Mouse (Mus musculus) embryonic facial prominence, embryonic 15.5 days (tissue): ENCODE data around the gene Inf2. TPM values are rescaled to one million over a fixed set of nuclear protein-coding genes. Genes with fewer than 3 reads are reported as not detected.

Source experiments
- ATAC-seq: fragments of 200-750 bp; cut with Nextera tagmentation; 2 replicates; pipeline ENCODE4 v1.8.0; 2017; ENCODE audit warnings: low read depth, moderate TSS enrichment; ENCODE audit not compliant: insufficient number of reproducible peaks, low FRiP score, low TSS enrichment
- H3K27ac ChIP-seq: fragments of 300-500 bp; sonication (generic); replicated peaks from 2 replicates; pipeline ENCODE4 v1.5.1; 2015; ENCODE audit warnings: mild to moderate bottlenecking, inconsistent platforms
- H3K27me3 ChIP-seq: fragments of 300-500 bp; sonication (generic); 2 replicates; pipeline ENCODE4 v1.6.1; 2015; ENCODE audit warnings: inconsistent platforms
- H3K36me3 ChIP-seq: fragments of 300-500 bp; sonication (generic); 2 replicates; pipeline ENCODE4 v1.6.1; 2015; ENCODE audit warnings: mild to moderate bottlenecking, inconsistent platforms
- H3K4me1 ChIP-seq: fragments of 300-500 bp; sonication (generic); 2 replicates; pipeline ENCODE4 v1.6.1; 2015; ENCODE audit warnings: inconsistent platforms
- H3K4me2 ChIP-seq: fragments of 300-500 bp; sonication (generic); replicated peaks from 2 replicates; pipeline ENCODE4 v1.6.1; 2015; ENCODE audit warnings: mild to moderate bottlenecking, inconsistent platforms
- H3K4me3 ChIP-seq: fragments of 300-500 bp; sonication (generic); replicated peaks from 2 replicates; pipeline ENCODE4 v1.5.1; 2015; ENCODE audit warnings: mild to moderate bottlenecking, inconsistent platforms
- H3K9ac ChIP-seq: fragments of 300-500 bp; sonication (generic); 2 replicates; pipeline ENCODE4 v1.6.1; 2015; ENCODE audit warnings: inconsistent platforms
- H3K9me3 ChIP-seq: fragments of 300-500 bp; sonication (generic); replicated peaks from 2 replicates; pipeline ENCODE4 v1.6.1; 2016; ENCODE audit warnings: inconsistent platforms
- WGBS: fragments of 180-500 bp; shearing (Covaris S2); methylation state at CpG from one replicate; pipeline ENCODE4 v1.1.7; 2015; 5-methylcytosine and 5-hydroxymethylcytosine counted together
- polyA plus RNA-seq: library from polyadenylated mRNA; unstranded; fragments of >200 nt; fragmentation: Nextera tagmentation; extraction: Ambion mirVana; gene quantifications from 2 replicates; pipeline ENCODE4 v1.2.1, GENCODE M21; 2015

Inf2 gene
- polyA plus RNA-seq, 1 experiment from 2014 or later: 5.8 TPM

- Histone ChIP-seq H3K27me3 (no peaks in the 10 kb centered on the region), H3K27ac (no peak overlapping the region), H3K4me2 (peak overlapping the region; percentile 91; the same call in 1 of the 2 replicates), H3K9me3 (no peaks in the 10 kb centered on the region), H3K4me1 (peaks cover 47% of the 10 kb centered on the region), H3K9ac (no peak overlapping the region), H3K36me3 (no peaks in the 10 kb centered on the region), H3K4me3 (peak overlapping the region; percentile 64; the same call in 1 of the 2 replicates)
- no peak for ATAC-seq
- WGBS: 79% methylated on average over 14 of the region's 14 CpGs
These were observed 1.2 kb upstream of the Inf2 start for GRCm38 (mm10) chr12:112587125-112588124.

DNA sequence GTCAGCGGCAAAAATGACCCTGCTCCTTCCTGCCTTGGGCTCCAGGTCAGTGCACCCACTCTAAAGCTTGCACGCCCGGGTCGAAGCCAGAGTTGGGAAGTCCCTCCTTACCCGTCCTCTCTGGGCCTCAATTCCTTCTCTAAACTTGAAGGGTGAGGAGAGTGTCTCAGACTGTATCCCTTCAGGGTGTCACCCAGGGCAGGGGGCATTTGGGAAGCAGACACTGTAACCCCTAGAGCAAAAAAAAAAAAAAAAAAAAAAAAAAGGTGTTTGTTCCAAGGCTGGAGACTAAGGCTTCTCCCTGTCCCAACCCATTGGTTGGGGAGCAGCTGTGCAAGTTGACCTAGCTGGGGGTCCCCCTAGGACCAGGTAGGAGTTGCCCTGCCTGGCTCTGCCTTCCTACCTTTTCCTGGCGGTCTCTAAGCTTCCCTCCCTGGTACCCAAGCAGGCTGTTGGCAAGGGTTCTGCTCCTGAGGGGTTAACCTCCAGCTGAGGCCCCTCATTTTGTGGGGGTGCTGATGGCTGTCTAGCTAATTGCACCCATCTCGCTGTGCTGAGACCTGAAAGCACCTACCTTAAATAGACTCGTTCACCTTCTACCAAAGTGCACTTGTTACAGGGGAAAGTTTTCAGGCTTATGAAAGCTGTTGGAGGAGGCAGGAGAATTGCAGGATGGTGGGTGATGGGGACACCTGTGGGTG is 1.1 kb downstream of the Inf2 start:
- no peak overlapping the region for H3K9ac ChIP-seq
- 53% methylated on average over 8 of the region's 8 CpGs for WGBS
- peak overlapping the region; percentile 64 for H3K4me3 ChIP-seq
- no peaks in the 10 kb centered on the region for H3K36me3 ChIP-seq
- peaks cover 69% of the 10 kb centered on the region for H3K4me1 ChIP-seq
- no peaks in the 10 kb centered on the region for H3K27me3 ChIP-seq
- ATAC-seq: no peak
- no peak overlapping the region for H3K27ac ChIP-seq
- H3K4me2 ChIP-seq: peak overlapping the region; percentile 91
- H3K9me3 ChIP-seq: no peaks in the 10 kb centered on the region

- no peaks in the 10 kb centered on the region for H3K36me3 ChIP-seq
- no peak overlapping the region for H3K9ac ChIP-seq
- no peaks in the 10 kb centered on the region for H3K9me3 ChIP-seq
- no peak overlapping the region for H3K4me2 ChIP-seq
- no peak for ATAC-seq
- no peak overlapping the region for H3K4me3 ChIP-seq
- WGBS: 60% methylated on average over 8 of the region's 8 CpGs
- no peak overlapping the region for H3K27ac ChIP-seq
- H3K4me1 ChIP-seq: peaks cover 80% of the 10 kb centered on the region
- H3K27me3 ChIP-seq: no peaks in the 10 kb centered on the region
These were observed 2.1 kb downstream of the Inf2 start for GRCm38 (mm10) chr12:112590566-112591239.

DNA sequence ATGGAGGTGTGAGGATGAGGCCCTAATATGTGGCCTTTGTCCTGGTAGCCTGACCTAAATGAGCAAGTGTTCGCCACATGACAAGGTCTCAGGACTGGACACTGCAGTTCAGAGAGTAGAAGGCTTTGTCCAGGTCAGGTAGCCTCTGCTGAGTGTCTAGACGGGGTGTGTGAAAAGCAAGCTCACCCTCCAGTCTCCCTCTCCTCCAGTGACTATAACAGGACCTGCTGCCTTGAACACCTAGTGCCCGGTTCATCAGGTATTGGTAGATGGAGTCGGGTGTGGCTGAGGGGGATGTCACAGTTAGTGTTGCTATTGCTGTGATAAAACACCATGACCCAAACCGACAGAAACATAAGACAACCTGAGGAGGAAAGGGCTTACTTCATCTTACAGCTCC is 2.7 kb downstream of the Inf2 start:
- no peak for ATAC-seq
- no peak overlapping the region for H3K27ac ChIP-seq

DNA sequence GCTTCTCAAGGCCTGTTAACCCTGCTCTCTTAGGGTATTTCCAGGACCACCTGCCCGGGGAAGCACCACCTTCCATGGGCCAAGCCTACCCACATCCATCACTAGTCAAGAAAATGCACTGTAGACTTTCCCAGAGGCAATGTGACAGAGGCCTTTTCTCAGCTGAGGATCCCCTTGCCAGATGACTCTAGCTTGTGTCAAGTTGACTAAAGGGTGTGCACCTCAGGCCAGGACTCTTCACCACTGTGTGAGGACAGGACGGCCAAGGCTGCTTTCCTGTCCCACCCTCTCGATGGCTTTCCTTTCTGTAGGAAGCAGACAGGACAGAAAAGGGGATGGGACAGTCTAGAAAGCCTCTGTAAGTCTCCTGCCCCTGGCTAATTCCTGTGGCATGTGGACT is 3.1 kb downstream of the Inf2 start:
- Histone ChIP-seq H3K9me3 (no peaks in the 10 kb centered on the region), H3K4me3 (no peak overlapping the region), H3K9ac (no peak overlapping the region), H3K27me3 (no peaks in the 10 kb centered on the region), H3K4me1 (peaks cover 85% of the 10 kb centered on the region), H3K27ac (no peak overlapping the region), H3K36me3 (no peaks in the 10 kb centered on the region), H3K4me2 (no peak overlapping the region)
- 84% methylated on average over 3 of the region's 3 CpGs for WGBS
- ATAC-seq: no peak

More for the DNA sequence above, 2.7 kb downstream of the Inf2 start:
- 87% methylated on average over 5 of the region's 5 CpGs for WGBS
- H3K4me2 ChIP-seq: no peak overlapping the region
- no peaks in the 10 kb centered on the region for H3K27me3 ChIP-seq
- no peaks in the 10 kb centered on the region for H3K9me3 ChIP-seq
- H3K4me3 ChIP-seq: no peak overlapping the region
- H3K4me1 ChIP-seq: peaks cover 83% of the 10 kb centered on the region
- no peaks in the 10 kb centered on the region for H3K36me3 ChIP-seq
- H3K9ac ChIP-seq: no peak overlapping the region

DNA sequence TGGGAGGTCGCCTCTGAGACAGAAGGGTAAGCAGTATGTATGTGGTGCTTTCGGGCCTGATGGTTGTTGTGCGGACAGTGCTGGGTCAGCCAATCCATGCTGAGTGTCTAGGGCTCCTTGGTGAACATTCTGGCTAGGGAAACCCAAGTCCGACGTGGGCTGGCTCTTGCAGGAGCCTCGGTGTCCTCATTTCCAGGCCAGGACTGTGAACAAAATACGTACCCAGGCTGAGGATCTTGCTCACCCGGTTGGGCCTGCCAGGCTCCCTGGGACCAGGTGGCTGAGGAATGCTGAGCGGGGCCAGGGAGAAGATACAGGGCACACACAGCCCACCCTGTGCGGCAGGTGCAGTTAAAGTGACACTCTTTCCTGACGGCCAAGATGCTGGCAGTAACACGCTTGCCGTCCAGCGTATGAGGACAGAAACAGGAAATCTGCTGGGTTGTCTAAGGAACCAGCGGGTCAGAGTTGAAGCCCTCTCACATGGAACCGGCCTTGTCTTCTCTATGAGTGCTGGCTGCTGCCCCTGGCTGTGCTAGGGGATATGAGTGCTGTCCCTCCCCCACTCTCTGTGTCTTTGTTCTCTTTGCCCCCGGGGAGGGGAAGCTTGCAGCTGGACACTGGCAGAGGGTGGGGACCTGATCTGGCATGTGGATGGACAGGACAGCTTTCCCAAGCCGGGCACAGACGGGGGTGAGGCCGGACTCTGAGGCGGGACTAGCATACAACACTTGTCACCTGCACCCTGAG is 4.6 kb downstream of the Inf2 start:
- Histone ChIP-seq H3K4me2 (no peak overlapping the region), H3K9ac (no peak overlapping the region), H3K36me3 (no peaks in the 10 kb centered on the region), H3K27ac (0 out of 2 replicates have a peak overlapping the region, but pooled peaks have one; percentile 34), H3K27me3 (no peaks in the 10 kb centered on the region), H3K4me3 (no peak overlapping the region), H3K9me3 (no peaks in the 10 kb centered on the region), H3K4me1 (peaks cover 85% of the 10 kb centered on the region)
- WGBS: 65% methylated on average over 21 of the region's 21 CpGs
- no peak for ATAC-seq

DNA sequence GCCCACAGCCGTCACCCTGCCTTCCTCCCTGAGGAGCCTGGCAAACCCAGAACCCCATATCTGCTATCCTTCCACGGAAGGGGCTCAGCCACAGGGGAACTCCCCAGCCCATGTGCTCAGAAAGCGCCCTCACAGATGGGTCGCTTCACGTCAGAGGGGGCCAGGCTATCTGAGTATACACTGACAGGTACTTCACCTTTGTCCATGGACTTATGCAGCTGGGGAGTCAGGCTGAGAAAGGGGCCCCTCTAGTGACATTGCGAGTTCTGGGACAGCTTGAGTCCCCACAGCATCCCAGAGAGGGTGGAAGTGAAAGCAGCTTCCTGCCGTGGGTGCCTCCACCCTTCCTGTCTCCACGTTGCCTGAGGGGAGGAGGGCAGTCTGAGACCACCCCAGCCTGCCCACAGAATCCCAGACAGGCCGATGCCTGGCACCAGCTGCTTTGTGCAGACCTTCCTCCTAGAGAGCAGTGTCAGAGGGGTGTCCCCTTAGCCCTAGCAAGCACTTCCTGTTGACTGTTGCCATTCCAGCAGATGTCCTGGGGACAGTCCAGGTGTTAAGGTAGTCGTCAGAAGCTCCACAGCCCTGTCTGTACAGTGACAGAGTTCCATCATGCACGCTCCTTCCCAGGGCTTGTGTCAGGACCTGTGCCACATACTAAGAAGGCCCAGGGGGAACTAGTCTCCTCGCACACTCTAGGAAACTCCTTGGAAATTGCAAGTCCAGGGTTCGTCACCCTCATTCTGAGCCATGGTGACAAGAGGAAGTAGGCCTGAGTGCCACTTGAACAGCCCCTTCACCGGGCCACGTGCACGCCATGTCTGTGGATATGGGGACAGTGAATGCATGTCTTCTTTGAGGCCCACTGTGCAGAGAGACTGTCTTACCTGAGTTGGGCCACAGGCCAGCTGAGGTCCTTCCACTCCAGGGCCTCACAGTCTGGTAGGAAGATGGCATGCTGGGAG is 5.6 kb downstream of the Inf2 start:
- Histone ChIP-seq H3K27me3 (no peaks in the 10 kb centered on the region), H3K4me2 (no peak overlapping the region), H3K27ac (peak overlapping the region; percentile 84), H3K9me3 (no peaks in the 10 kb centered on the region), H3K4me3 (no peak overlapping the region), H3K9ac (no peak overlapping the region), H3K36me3 (no peaks in the 10 kb centered on the region), H3K4me1 (peaks cover 75% of the 10 kb centered on the region)
- WGBS: 57% methylated on average over 16 of the region's 16 CpGs
- no peak for ATAC-seq

- no peak overlapping the region for H3K9ac ChIP-seq
- no peak for ATAC-seq
- peaks cover 68% of the 10 kb centered on the region for H3K4me1 ChIP-seq
- no peaks in the 10 kb centered on the region for H3K9me3 ChIP-seq
- H3K27ac ChIP-seq: peak overlapping the region; percentile 84
- H3K4me3 ChIP-seq: no peak overlapping the region
- H3K4me2 ChIP-seq: no peak overlapping the region
- H3K27me3 ChIP-seq: no peaks in the 10 kb centered on the region
- 37% methylated on average over 4 of the region's 4 CpGs for WGBS
- H3K36me3 ChIP-seq: no peaks in the 10 kb centered on the region
These were observed 6.4 kb downstream of the Inf2 start for GRCm38 (mm10) chr12:112594989-112595388.

DNA sequence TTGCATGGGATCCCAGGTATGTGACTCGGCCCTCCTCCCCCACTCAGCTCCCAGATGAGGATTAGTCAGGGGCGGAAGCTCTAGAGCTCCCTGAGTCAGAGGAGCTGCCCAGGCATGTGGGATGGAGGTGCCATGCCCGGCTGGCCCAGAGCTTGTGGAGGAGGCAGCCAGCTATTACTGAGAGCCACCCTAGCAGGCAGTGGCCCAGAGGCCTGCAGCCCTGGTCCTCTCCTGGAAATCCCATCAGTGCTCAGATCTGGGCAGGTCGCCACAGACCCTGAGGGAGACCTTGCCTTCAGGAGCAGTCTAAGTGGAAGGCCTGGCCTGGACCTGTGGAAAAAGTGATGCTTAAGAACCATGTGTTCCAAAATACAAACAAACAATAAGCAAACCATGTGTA is 7.0 kb downstream of the Inf2 start:
- H3K36me3 ChIP-seq: 0 out of 2 replicates have a peak, but pooled peaks cover 3% of the 10 kb centered on the region
- peaks cover 61% of the 10 kb centered on the region for H3K4me1 ChIP-seq
- H3K4me3 ChIP-seq: no peak overlapping the region
- ATAC-seq: no peak
- H3K9ac ChIP-seq: no peak overlapping the region
- H3K27me3 ChIP-seq: no peaks in the 10 kb centered on the region
- H3K27ac ChIP-seq: peak overlapping the region; percentile 84
- H3K9me3 ChIP-seq: no peaks in the 10 kb centered on the region
- 58% methylated on average over 4 of the region's 4 CpGs for WGBS
- no peak overlapping the region for H3K4me2 ChIP-seq

GRCm38 (mm10) chr12:112596454-112596853 is 7.9 kb downstream of the Inf2 start:
- peaks cover 57% of the 10 kb centered on the region for H3K4me1 ChIP-seq
- no peak overlapping the region for H3K4me2 ChIP-seq
- H3K36me3 ChIP-seq: peaks cover 8% of the 10 kb centered on the region; the same call in 1 of the 2 replicates
- H3K4me3 ChIP-seq: no peak overlapping the region
- H3K9ac ChIP-seq: no peak overlapping the region
- H3K27ac ChIP-seq: peak overlapping the region; percentile 84; the same call in 1 of the 2 replicates
- H3K9me3 ChIP-seq: no peaks in the 10 kb centered on the region
- H3K27me3 ChIP-seq: no peaks in the 10 kb centered on the region
- no peak for ATAC-seq
- 43% methylated on average over 9 of the region's 9 CpGs for WGBS
